Mouse (Mus musculus): ENCODE measurements around the gene Vsig4. TPM values are rescaled to one million over a fixed set of nuclear protein-coding genes. Genes with fewer than 3 reads are reported as not detected.

Vsig4 gene
- polyA plus RNA-seq (2011; ENCODE audit: insufficient read depth, insufficient read length, low replicate concordance, missing spikeins) = 3.3 TPM in 1 of 2 replicates, not detected in the other

GRCm38 (mm10) chrX:96293338-96293737 is at the start of gene Vsig4:
Gene Vsig4 (minus strand): TSS chrX:96293438.
- WGBS = 86% methylated on average over 3 of the region's 3 CpGs
- no peaks in the 10 kb centered on the region; the same call in 1 of the 2 replicates for H3K4me1 ChIP-seq (ENCODE audit: control insufficient read depth, insufficient read depth, low read length)
- no peak within 1 kb of the TSS for H3K4me3 ChIP-seq (replicated peaks; ENCODE audit: control insufficient read depth, low read depth, low read length)
- TF ChIP-seq CTCF (IDR thresholded peaks at IDR 0.05; ENCODE audit: control insufficient read depth, insufficient read depth, low read length) (no peak), POLR2A (IDR thresholded peaks at IDR 0.05; ENCODE audit: borderline replicate concordance, control insufficient read depth, low read depth, low read length) (no peak)
- no peak within 1 kb of the TSS for H3K27ac ChIP-seq (ENCODE audit: control insufficient read depth, insufficient read depth, low read depth, low read length, poor library complexity)

GRCm38 (mm10) chrX:96339108-96339507 is 45.9 kb upstream of the Vsig4 start:
- Histone ChIP-seq H3K4me1 (ENCODE audit: control insufficient read depth, insufficient read depth, low read length) (no peaks in the 10 kb centered on the region), H3K4me3 (replicated peaks; ENCODE audit: control insufficient read depth, low read depth, low read length) (no peak overlapping the region), H3K27ac (ENCODE audit: control insufficient read depth, insufficient read depth, low read depth, low read length, poor library complexity) (no peak overlapping the region)
- TF ChIP-seq CTCF (IDR thresholded peaks at IDR 0.05; ENCODE audit: control insufficient read depth, insufficient read depth, low read length) (no peak), POLR2A (IDR thresholded peaks at IDR 0.05; ENCODE audit: borderline replicate concordance, control insufficient read depth, low read depth, low read length) (no peak)
- WGBS = 38% methylated on average over 2 of the region's 2 CpGs

- Histone ChIP-seq H3K4me3 (replicated peaks; ENCODE audit: control insufficient read depth, low read depth, low read length) (no peak overlapping the region), H3K27ac (ENCODE audit: control insufficient read depth, insufficient read depth, low read depth, low read length, poor library complexity) (no peak overlapping the region), H3K4me1 (ENCODE audit: control insufficient read depth, insufficient read depth, low read length) (no peaks in the 10 kb centered on the region)
- 33% methylated on average over 4 of the region's 4 CpGs for WGBS
- TF ChIP-seq CTCF (IDR thresholded peaks at IDR 0.05; ENCODE audit: control insufficient read depth, insufficient read depth, low read length) = no peak
- TF ChIP-seq POLR2A (IDR thresholded peaks at IDR 0.05; ENCODE audit: borderline replicate concordance, control insufficient read depth, low read depth, low read length) = no peak
These were observed 36.5 kb upstream of the Vsig4 start for GRCm38 (mm10) chrX:96329764-96330163.

- no peak for TF ChIP-seq CTCF (IDR thresholded peaks at IDR 0.05; ENCODE audit: control insufficient read depth, insufficient read depth, low read length)
- no peak for TF ChIP-seq POLR2A (IDR thresholded peaks at IDR 0.05; ENCODE audit: borderline replicate concordance, control insufficient read depth, low read depth, low read length)
- no peak overlapping the region for H3K4me3 ChIP-seq (replicated peaks; ENCODE audit: control insufficient read depth, low read depth, low read length)
- no peak overlapping the region for H3K27ac ChIP-seq (ENCODE audit: control insufficient read depth, insufficient read depth, low read depth, low read length, poor library complexity)
- no peaks in the 10 kb centered on the region for H3K4me1 ChIP-seq (ENCODE audit: control insufficient read depth, insufficient read depth, low read length)
These were observed 36.7 kb downstream of the Vsig4 start for GRCm38 (mm10) chrX:96256509-96256908.

- Histone ChIP-seq H3K4me3 (replicated peaks; ENCODE audit: control insufficient read depth, low read depth, low read length) (no peak overlapping the region), H3K27ac (ENCODE audit: control insufficient read depth, insufficient read depth, low read depth, low read length, poor library complexity) (no peak overlapping the region), H3K4me1 (ENCODE audit: control insufficient read depth, insufficient read depth, low read length) (no peaks in the 10 kb centered on the region)
- no peak for TF ChIP-seq CTCF (IDR thresholded peaks at IDR 0.05; ENCODE audit: control insufficient read depth, insufficient read depth, low read length)
- no peak for TF ChIP-seq POLR2A (IDR thresholded peaks at IDR 0.05; ENCODE audit: borderline replicate concordance, control insufficient read depth, low read depth, low read length)
- WGBS = 10% methylated on average over 2 of the region's 2 CpGs
These were observed 53.6 kb downstream of the Vsig4 start for GRCm38 (mm10) chrX:96239644-96240043.

GRCm38 (mm10) chrX:96239037-96239436 is 54.2 kb downstream of the Vsig4 start:
- TF ChIP-seq POLR2A (IDR thresholded peaks at IDR 0.05; ENCODE audit: borderline replicate concordance, control insufficient read depth, low read depth, low read length) (no peak), CTCF (IDR thresholded peaks at IDR 0.05; ENCODE audit: control insufficient read depth, insufficient read depth, low read length) (no peak)
- 5% methylated on average over 1 of the region's 1 CpGs for WGBS
- Histone ChIP-seq H3K27ac (ENCODE audit: control insufficient read depth, insufficient read depth, low read depth, low read length, poor library complexity) (no peak overlapping the region), H3K4me3 (replicated peaks; ENCODE audit: control insufficient read depth, low read depth, low read length) (no peak overlapping the region), H3K4me1 (ENCODE audit: control insufficient read depth, insufficient read depth, low read length) (no peaks in the 10 kb centered on the region)

- WGBS = 38% methylated on average over 1 of the region's 1 CpGs
- no peak overlapping the region for H3K27ac ChIP-seq (ENCODE audit: control insufficient read depth, insufficient read depth, low read depth, low read length, poor library complexity)
- TF ChIP-seq CTCF (IDR thresholded peaks at IDR 0.05; ENCODE audit: control insufficient read depth, insufficient read depth, low read length) (no peak), POLR2A (IDR thresholded peaks at IDR 0.05; ENCODE audit: borderline replicate concordance, control insufficient read depth, low read depth, low read length) (no peak)
- H3K4me1 ChIP-seq (ENCODE audit: control insufficient read depth, insufficient read depth, low read length) = no peaks in the 10 kb centered on the region; the same call in 1 of the 2 replicates
- no peak overlapping the region for H3K4me3 ChIP-seq (replicated peaks; ENCODE audit: control insufficient read depth, low read depth, low read length)
These were observed 57.5 kb downstream of the Vsig4 start for GRCm38 (mm10) chrX:96235775-96236174.

GRCm38 (mm10) chrX:96227030-96227429 is 66.2 kb downstream of the Vsig4 start:
- TF ChIP-seq CTCF (IDR thresholded peaks at IDR 0.05; ENCODE audit: control insufficient read depth, insufficient read depth, low read length) (no peak), POLR2A (IDR thresholded peaks at IDR 0.05; ENCODE audit: borderline replicate concordance, control insufficient read depth, low read depth, low read length) (no peak)
- Histone ChIP-seq H3K4me1 (ENCODE audit: control insufficient read depth, insufficient read depth, low read length) (no peaks in the 10 kb centered on the region; the same call in 1 of the 2 replicates), H3K27ac (ENCODE audit: control insufficient read depth, insufficient read depth, low read depth, low read length, poor library complexity) (no peak overlapping the region), H3K4me3 (replicated peaks; ENCODE audit: control insufficient read depth, low read depth, low read length) (no peak overlapping the region)

GRCm38 (mm10) chrX:96225474-96225873 is 67.8 kb downstream of the Vsig4 start:
- TF ChIP-seq CTCF (IDR thresholded peaks at IDR 0.05; ENCODE audit: control insufficient read depth, insufficient read depth, low read length) (no peak), POLR2A (IDR thresholded peaks at IDR 0.05; ENCODE audit: borderline replicate concordance, control insufficient read depth, low read depth, low read length) (no peak)
- H3K4me1 ChIP-seq (ENCODE audit: control insufficient read depth, insufficient read depth, low read length) = no peaks in the 10 kb centered on the region; the same call in 1 of the 2 replicates
- no peak overlapping the region for H3K4me3 ChIP-seq (replicated peaks; ENCODE audit: control insufficient read depth, low read depth, low read length)
- peak overlapping the region; percentile 51; the same call in 1 of the 2 replicates for H3K27ac ChIP-seq (ENCODE audit: control insufficient read depth, insufficient read depth, low read depth, low read length, poor library complexity)
